Mouse (Mus musculus) activated CD4-positive, CD25-positive, alpha-beta regulatory T cell, adult 9 weeks (primary cell): ENCODE measurements around the gene Dgkd. TPM values are rescaled to one million over a fixed set of nuclear protein-coding genes. Genes with fewer than 3 reads are reported as not detected.

Source experiments
- polyA plus RNA-seq: library from polyadenylated mRNA; unstranded; fragments of 100-300 nt; shearing (Covaris generic); gene quantifications from one replicate; pipeline ENCODE4 v1.2.1, GENCODE M21; 2017

Dgkd gene
- 58.3 TPM for polyA plus RNA-seq

GRCm38 (mm10) chr1:87852892-87853600 lies at the start of gene Dgkd:
Gene Dgkd (plus strand): TSS chr1:87853287.

GRCm38 (mm10) chr1:87803576-87803975 lies 49.5 kb upstream of the Dgkd start, which contains the start of gene Sag:
Gene Sag (plus strand): TSS chr1:87803680.

Other genes starting within 250 kb of the Dgkd start
- 236 TPM for gene Inpp5d, start 233.0 kb upstream of the Dgkd start, polyA plus RNA-seq
- gene Atg16l1, start 97.4 kb upstream of the Dgkd start, polyA plus RNA-seq, result 28.1 TPM
- gene Sag, start 49.6 kb upstream of the Dgkd start, polyA plus RNA-seq, result 2.5 TPM
- 21.1 TPM for gene Usp40, start 155.3 kb downstream of the Dgkd start, polyA plus RNA-seq
- gene Ugt1a10, start 202.1 kb downstream of the Dgkd start, polyA plus RNA-seq, result not detected
- gene Ugt1a9, start 217.5 kb downstream of the Dgkd start, polyA plus RNA-seq, result 0.15 TPM
- gene Ugt1a8, start 234.5 kb downstream of the Dgkd start, polyA plus RNA-seq, result not detected
- gene Ugt1a7c, start 241.8 kb downstream of the Dgkd start, polyA plus RNA-seq, result 0.90 TPM
- gene Ugt1a6b, start 250.0 kb downstream of the Dgkd start, polyA plus RNA-seq, result not detected